Mouse (Mus musculus): ENCODE measurements around the gene Plcb3. TPM values are rescaled to one million over a fixed set of nuclear protein-coding genes. Genes with fewer than 3 reads are reported as not detected.
"Not testable (repeated sequence)": the region's sequence is repeated elsewhere in the genome, so short reads cannot be mapped to it uniquely, and the experiment has no call there.

Gene Plcb3
- total and polyA plus RNA-seq, 2 experiments from 2014 or later, result 10.0 to 12.8 TPM

DNA sequence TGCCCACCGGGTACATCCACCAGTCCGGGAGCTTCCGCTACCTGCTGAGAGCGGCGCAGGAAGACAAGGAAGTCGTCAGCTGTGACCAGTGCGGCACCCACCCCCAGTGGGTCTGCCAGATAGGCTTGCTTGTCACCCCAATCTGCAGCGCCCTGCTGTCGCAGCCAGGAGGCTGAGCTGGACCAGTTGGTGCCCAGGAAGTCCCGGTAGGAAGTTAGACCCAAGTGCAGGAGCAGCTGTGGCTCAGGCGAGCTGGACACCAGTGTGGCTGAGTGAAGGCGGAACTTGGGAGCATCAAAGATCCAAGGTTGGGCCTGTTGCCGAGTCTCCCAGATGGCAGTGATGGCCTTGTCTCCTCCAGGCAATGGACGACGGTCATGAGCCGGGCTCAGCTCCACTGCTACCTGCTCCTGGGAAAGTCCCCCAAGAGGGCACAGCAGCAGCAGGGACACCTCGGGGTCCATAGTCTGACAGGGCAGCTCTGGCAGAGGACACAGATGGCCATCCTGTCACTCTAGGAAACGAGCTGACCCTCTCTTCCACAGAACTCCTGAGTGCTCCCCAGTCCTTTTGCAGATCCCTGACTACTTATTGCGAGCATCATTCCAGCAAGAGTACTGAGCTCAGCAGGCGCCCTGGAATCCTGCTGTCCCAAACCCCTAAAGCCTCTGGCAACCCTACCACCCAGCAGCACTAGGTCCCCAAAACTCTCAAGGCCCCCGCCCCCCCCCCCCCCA is 19.2 kb upstream of the Plcb3 start:
- Histone ChIP-seq H3K4me2 (ENCODE audit: low read depth) (peak overlapping the region; percentile 70), H3K27ac (ENCODE audit: low read depth, low read length) (no peak overlapping the region), H3K9me3 (ENCODE audit: low read length) (no peaks in the 10 kb centered on the region), H3K9ac (peak overlapping the region; percentile 53), H3K27me3 (ENCODE audit: insufficient read depth, low read length) (no peaks in the 10 kb centered on the region), H3K4me3 (ENCODE audit: low read depth, low read length) (peak overlapping the region; percentile 54), H3K36me3 (ENCODE audit: insufficient read depth) (peaks cover 19% of the 10 kb centered on the region; the same call in 1 of the 2 replicates), H3K4me1 (ENCODE audit: insufficient read depth) (peaks cover 18% of the 10 kb centered on the region)
- no peak for TF ChIP-seq CTCF (IDR thresholded peaks at IDR 0.05; ENCODE audit: low read depth)
- WGBS, result 49% methylated on average over 21 of the region's 21 CpGs
- ATAC-seq (no peak), DNase-seq (no peak)

DNA sequence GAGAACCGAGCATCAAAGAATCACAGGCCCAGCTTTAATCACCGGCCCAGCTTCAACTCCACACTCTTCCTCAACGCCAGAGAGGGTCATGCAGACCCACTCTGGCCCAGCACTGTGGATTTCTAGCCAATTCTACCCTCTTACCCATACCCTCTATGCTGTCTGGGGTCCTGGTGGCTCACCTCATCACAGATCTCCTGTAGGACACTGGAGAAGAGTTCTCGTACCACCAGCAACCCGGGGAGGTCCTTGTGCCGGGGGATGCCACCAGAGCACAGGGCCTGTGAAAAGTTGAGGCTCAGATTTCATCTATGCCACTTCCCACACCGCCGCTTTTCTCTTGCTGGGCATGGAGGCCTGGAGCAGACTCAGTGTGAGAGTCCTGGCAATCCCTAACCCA is 18.2 kb upstream of the Plcb3 start:
- no peak for TF ChIP-seq CTCF (IDR thresholded peaks at IDR 0.05; ENCODE audit: low read depth)
- DNase-seq (no peak), ATAC-seq (no peak)
- H3K36me3 ChIP-seq (ENCODE audit: insufficient read depth), result peaks cover 13% of the 10 kb centered on the region; the same call in 1 of the 2 replicates
- no peak overlapping the region for H3K9ac ChIP-seq
- 87% methylated on average over 8 of the region's 8 CpGs for WGBS
- H3K9me3 ChIP-seq (ENCODE audit: low read length), result no peaks in the 10 kb centered on the region
- H3K4me3 ChIP-seq (ENCODE audit: low read depth, low read length), result no peak overlapping the region
- H3K27me3 ChIP-seq (ENCODE audit: insufficient read depth, low read length), result no peaks in the 10 kb centered on the region
- no peak overlapping the region for H3K4me2 ChIP-seq (ENCODE audit: low read depth)
- H3K4me1 ChIP-seq (ENCODE audit: insufficient read depth), result peaks cover 18% of the 10 kb centered on the region
- H3K27ac ChIP-seq (ENCODE audit: low read depth, low read length), result no peak overlapping the region

GRCm38 (mm10) chr19:6994002-6994401 is 17.7 kb upstream of the Plcb3 start:
- Histone ChIP-seq H3K27ac (ENCODE audit: low read depth, low read length) (no peak overlapping the region), H3K4me2 (ENCODE audit: low read depth) (no peak overlapping the region), H3K27me3 (ENCODE audit: insufficient read depth, low read length) (no peaks in the 10 kb centered on the region), H3K36me3 (ENCODE audit: insufficient read depth) (peaks cover 8% of the 10 kb centered on the region; the same call in 1 of the 2 replicates), H3K9ac (no peak overlapping the region), H3K4me3 (ENCODE audit: low read depth, low read length) (no peak overlapping the region), H3K4me1 (ENCODE audit: insufficient read depth) (peaks cover 18% of the 10 kb centered on the region), H3K9me3 (ENCODE audit: low read length) (no peaks in the 10 kb centered on the region)
- no peak for ATAC-seq
- DNase-seq, result no peak
- TF ChIP-seq CTCF (IDR thresholded peaks at IDR 0.05; ENCODE audit: low read depth), result no peak
- 88% methylated on average over 8 of the region's 8 CpGs for WGBS

GRCm38 (mm10) chr19:6993011-6993770 is 16.9 kb upstream of the Plcb3 start:
- ATAC-seq (no peak), DNase-seq (no peak)
- Histone ChIP-seq H3K36me3 (ENCODE audit: insufficient read depth) (peaks cover under 1% of the 10 kb centered on the region; the same call in 1 of the 2 replicates), H3K27ac (ENCODE audit: low read depth, low read length) (no peak overlapping the region), H3K9ac (peak overlapping the region; percentile 51), H3K4me1 (ENCODE audit: insufficient read depth) (peaks cover 18% of the 10 kb centered on the region), H3K4me2 (ENCODE audit: low read depth) (peak overlapping the region; percentile 96), H3K27me3 (ENCODE audit: insufficient read depth, low read length) (no peaks in the 10 kb centered on the region), H3K9me3 (ENCODE audit: low read length) (no peaks in the 10 kb centered on the region), H3K4me3 (ENCODE audit: low read depth, low read length) (peak overlapping the region; percentile 52)
- 57% methylated on average over 14 of the region's 14 CpGs for whole genome bisulfite sequencing
- TF ChIP-seq CTCF (IDR thresholded peaks at IDR 0.05; ENCODE audit: low read depth), result peak; percentile 11; the same call in 1 of the 2 replicates

DNA sequence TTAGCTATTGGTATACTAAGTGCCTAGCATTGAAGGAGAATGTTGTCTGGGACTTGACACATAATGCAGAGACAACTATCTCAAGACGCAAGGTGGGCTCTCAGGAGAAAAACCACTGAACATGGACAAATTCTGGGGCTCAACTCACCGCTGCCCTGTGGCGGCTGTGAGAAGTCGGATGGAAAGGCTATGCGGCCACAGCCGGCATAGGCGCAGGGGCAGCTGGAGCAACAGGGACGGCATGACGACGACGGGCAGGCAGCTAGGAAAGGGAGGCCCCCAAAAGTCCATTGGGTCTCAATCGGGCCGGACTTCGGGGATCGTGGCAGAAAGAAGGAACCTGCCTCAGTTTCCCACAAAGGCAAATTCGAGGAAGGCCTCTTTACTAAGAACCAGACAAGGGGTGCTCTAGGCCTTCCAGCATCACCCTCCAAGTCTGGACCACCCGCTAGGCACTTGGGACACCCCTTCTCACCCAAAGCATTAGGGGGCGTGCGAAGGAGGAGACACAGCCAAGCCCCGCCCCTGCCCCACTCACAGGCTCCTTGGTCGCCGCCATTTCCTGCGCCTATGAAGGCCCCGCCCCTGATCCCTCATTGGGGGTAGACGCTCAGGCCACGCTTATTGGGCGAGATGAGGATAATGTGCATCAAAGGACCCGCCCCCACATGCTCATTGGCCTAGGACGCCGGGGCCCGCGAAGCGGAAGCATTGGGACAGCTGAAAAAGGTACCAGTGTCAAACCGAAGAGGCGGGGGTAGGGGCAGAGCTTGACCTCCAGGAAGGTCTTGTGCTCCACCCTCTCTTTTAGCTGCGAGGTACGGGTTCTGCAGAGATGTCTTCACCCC is 16.0 kb upstream of the Plcb3 start, which contains the start of gene Dnajc4:
Dnajc4 (minus strand) TSS at position 562 of the 848 bp plus-strand sequence.
- Histone ChIP-seq H3K4me1 (ENCODE audit: insufficient read depth) (peaks cover 18% of the 10 kb centered on the region), H3K9me3 (ENCODE audit: low read length) (no peaks in the 10 kb centered on the region), H3K9ac (peak within 1 kb of the TSS; percentile 55), H3K4me3 (ENCODE audit: low read depth, low read length) (peak within 1 kb of the TSS; percentile 52), H3K36me3 (ENCODE audit: insufficient read depth) (no peaks in the 10 kb centered on the region), H3K27ac (ENCODE audit: low read depth, low read length) (0 out of 2 replicates have a peak within 1 kb of the TSS, but pooled peaks have one; percentile 17), H3K4me2 (ENCODE audit: low read depth) (peak within 1 kb of the TSS; percentile 96), H3K27me3 (ENCODE audit: insufficient read depth, low read length) (no peaks in the 10 kb centered on the region)
- DNase-seq (peak; percentile 96), ATAC-seq (peak; percentile 97)
- 1% methylated on average over 37 of the region's 37 CpGs for WGBS
- TF ChIP-seq CTCF (IDR thresholded peaks at IDR 0.05; ENCODE audit: low read depth), result no peak

GRCm38 (mm10) chr19:6991166-6991565 is 14.9 kb upstream of the Plcb3 start:
- H3K4me1 ChIP-seq (ENCODE audit: insufficient read depth), result peaks cover 16% of the 10 kb centered on the region
- H3K36me3 ChIP-seq (ENCODE audit: insufficient read depth); H3K27me3 ChIP-seq (ENCODE audit: insufficient read depth, low read length); H3K4me2 ChIP-seq (ENCODE audit: low read depth); H3K9me3 ChIP-seq (ENCODE audit: low read length); H3K4me3 ChIP-seq (ENCODE audit: low read depth, low read length); ATAC-seq; DNase-seq; H3K9ac ChIP-seq; H3K27ac ChIP-seq (ENCODE audit: low read depth, low read length): not testable (repeated sequence)
- 96% methylated on average over 6 of the region's 6 CpGs for WGBS

Measured in forebrain, postnatal 0 days (tissue).